Mouse (Mus musculus): ENCODE measurements around the gene Dbp.
A peak's percentile ranks its signal among the peaks of the same experiment; 100 is the strongest.
"Not testable (repeated sequence)": the region's sequence is repeated elsewhere in the genome, so short reads cannot be mapped to it uniquely, and the experiment has no call there.

Gene Dbp

GRCm38 (mm10) chr7:45704730-45705442 lies at the start of gene Dbp:
Dbp (plus strand) TSS chr7:45705088.
- DNase-seq (ENCODE audit: low spot score): peak; percentile 100

GRCm38 (mm10) chr7:45660746-45661478 lies 44.0 kb upstream of the Dbp start:
- no peak for DNase-seq (ENCODE audit: low spot score)

- not testable (repeated sequence) for DNase-seq (ENCODE audit: low spot score)
Measured at GRCm38 (mm10) chr7:45661702-45662101, 43.2 kb upstream of the Dbp start.

- DNase-seq (ENCODE audit: low spot score): peak; percentile 45
Measured at GRCm38 (mm10) chr7:45665303-45666138, 39.4 kb upstream of the Dbp start.

GRCm38 (mm10) chr7:45666161-45666560 lies 38.7 kb upstream of the Dbp start, which contains the start of gene Fut2:
Fut2 (minus strand) TSS chr7:45666394.
- DNase-seq (ENCODE audit: low spot score): no peak

- DNase-seq (ENCODE audit: low spot score): no peak
Measured at GRCm38 (mm10) chr7:45667761-45668160, 37.1 kb upstream of the Dbp start.

GRCm38 (mm10) chr7:45668921-45669320 lies 36.0 kb upstream of the Dbp start:
- no peak for DNase-seq (ENCODE audit: low spot score)

GRCm38 (mm10) chr7:45677627-45678295 lies 27.1 kb upstream of the Dbp start:
- no peak for DNase-seq (ENCODE audit: low spot score)

- no peak for DNase-seq (ENCODE audit: low spot score)
Measured at GRCm38 (mm10) chr7:45678513-45678912, 26.4 kb upstream of the Dbp start.

GRCm38 (mm10) chr7:45679966-45680621 lies 24.8 kb upstream of the Dbp start:
- peak; percentile 44 for DNase-seq (ENCODE audit: low spot score)

- DNase-seq (ENCODE audit: low spot score): no peak
Measured at GRCm38 (mm10) chr7:45681046-45681736, 23.7 kb upstream of the Dbp start.

GRCm38 (mm10) chr7:45682144-45683126 lies 22.5 kb upstream of the Dbp start:
- peak; percentile 95 for DNase-seq (ENCODE audit: low spot score)

GRCm38 (mm10) chr7:45683396-45684050 lies 21.4 kb upstream of the Dbp start, which contains the start of gene Ntn5:
Ntn5 (plus strand) TSS chr7:45684022.
- DNase-seq (ENCODE audit: low spot score): no peak

GRCm38 (mm10) chr7:45685811-45686210 lies 19.1 kb upstream of the Dbp start:
- peak; percentile 16 for DNase-seq (ENCODE audit: low spot score)

GRCm38 (mm10) chr7:45686841-45687240 lies 18.0 kb upstream of the Dbp start:
- no peak for DNase-seq (ENCODE audit: low spot score)

- no peak for DNase-seq (ENCODE audit: low spot score)
Measured at GRCm38 (mm10) chr7:45689099-45689498, 15.8 kb upstream of the Dbp start.

GRCm38 (mm10) chr7:45689800-45690199 lies 15.1 kb upstream of the Dbp start:
- DNase-seq (ENCODE audit: low spot score): no peak

- DNase-seq (ENCODE audit: low spot score): no peak
Measured at GRCm38 (mm10) chr7:45692364-45692763, 12.5 kb upstream of the Dbp start.
